Mouse (Mus musculus): ENCODE results near the gene Serhl. TPM values are rescaled to one million over a fixed set of nuclear protein-coding genes. Genes with fewer than 3 reads are reported as not detected.
A peak's percentile ranks its signal among the peaks of the same experiment; 100 is the strongest.

Serhl gene
- total and polyA plus RNA-seq, 2 experiments = 58.1 to 80.6 TPM

GRCm38 (mm10) chr15:83093687-83094086 is 4.4 kb downstream of the Serhl start:
- Histone ChIP-seq H3K9ac (ENCODE audit: low read depth, low read length) (no peak overlapping the region), H3K36me3 (ENCODE audit: control insufficient read depth, insufficient read depth, low read length) (no peaks in the 10 kb centered on the region), H3K4me1 (ENCODE audit: control insufficient read depth, insufficient read depth, low read length) (no peaks in the 10 kb centered on the region), H3K27ac (replicated peaks; ENCODE audit: insufficient read depth, low read depth, low read length) (no peak overlapping the region), H3K27me3 (ENCODE audit: control insufficient read depth, insufficient read depth, low read length) (no peaks in the 10 kb centered on the region), H3K4me3 (ENCODE audit: insufficient read depth, low read depth, low read length) (no peak overlapping the region), H3K79me2 (ENCODE audit: control insufficient read depth, insufficient read depth, low read length) (no peaks in the 10 kb centered on the region)
- no peak for DNase-seq (ENCODE audit: extremely low read depth, low read depth, low spot score)
- TF ChIP-seq POLR2A (IDR thresholded peaks at IDR 0.05; ENCODE audit: extremely low read depth, insufficient read depth, low read length) = no peak
- TF ChIP-seq CTCF (IDR thresholded peaks at IDR 0.05; ENCODE audit: low read depth, low read length) = no peak
- 73% methylated on average over 2 of the region's 2 CpGs for WGBS

- Histone ChIP-seq H3K36me3 (ENCODE audit: control insufficient read depth, insufficient read depth, low read length) (no peaks in the 10 kb centered on the region), H3K79me2 (ENCODE audit: control insufficient read depth, insufficient read depth, low read length) (no peaks in the 10 kb centered on the region), H3K4me1 (ENCODE audit: control insufficient read depth, insufficient read depth, low read length) (peaks cover 7% of the 10 kb centered on the region; the same call in 1 of the 2 replicates), H3K4me3 (ENCODE audit: insufficient read depth, low read depth, low read length) (no peak overlapping the region), H3K27ac (replicated peaks; ENCODE audit: insufficient read depth, low read depth, low read length) (no peak overlapping the region), H3K27me3 (ENCODE audit: control insufficient read depth, insufficient read depth, low read length) (no peaks in the 10 kb centered on the region), H3K9ac (ENCODE audit: low read depth, low read length) (no peak overlapping the region)
- no peak for DNase-seq (ENCODE audit: extremely low read depth, low read depth, low spot score)
- TF ChIP-seq POLR2A (IDR thresholded peaks at IDR 0.05; ENCODE audit: extremely low read depth, insufficient read depth, low read length) (no peak), CTCF (IDR thresholded peaks at IDR 0.05; ENCODE audit: low read depth, low read length) (peak; percentile 71)
- 43% methylated on average over 2 of the region's 2 CpGs for WGBS
Measured at GRCm38 (mm10) chr15:83095950-83096349, 6.6 kb downstream of the Serhl start.

- no peaks in the 10 kb centered on the region for H3K79me2 ChIP-seq (ENCODE audit: control insufficient read depth, insufficient read depth, low read length)
- no peak for TF ChIP-seq POLR2A (IDR thresholded peaks at IDR 0.05; ENCODE audit: extremely low read depth, insufficient read depth, low read length)
- no peak for TF ChIP-seq CTCF (IDR thresholded peaks at IDR 0.05; ENCODE audit: low read depth, low read length)
- peak overlapping the region; percentile 33 for H3K27ac ChIP-seq (replicated peaks; ENCODE audit: insufficient read depth, low read depth, low read length)
- WGBS = 8% methylated on average over 31 of the region's 31 CpGs
- peaks cover 7% of the 10 kb centered on the region; the same call in 1 of the 2 replicates for H3K4me1 ChIP-seq (ENCODE audit: control insufficient read depth, insufficient read depth, low read length)
- no peaks in the 10 kb centered on the region for H3K27me3 ChIP-seq (ENCODE audit: control insufficient read depth, insufficient read depth, low read length)
- H3K4me3 ChIP-seq (ENCODE audit: insufficient read depth, low read depth, low read length) = peak overlapping the region; percentile 76
- peak; percentile 83 for DNase-seq (ENCODE audit: extremely low read depth, low read depth, low spot score)
- peak overlapping the region; percentile 74 for H3K9ac ChIP-seq (ENCODE audit: low read depth, low read length)
- H3K36me3 ChIP-seq (ENCODE audit: control insufficient read depth, insufficient read depth, low read length) = no peaks in the 10 kb centered on the region
Measured at GRCm38 (mm10) chr15:83099533-83100331, 10.4 kb downstream of the Serhl start.

GRCm38 (mm10) chr15:83100332-83100662 is 11.0 kb downstream of the Serhl start:
- Histone ChIP-seq H3K4me1 (ENCODE audit: control insufficient read depth, insufficient read depth, low read length) (peaks cover 7% of the 10 kb centered on the region; the same call in 1 of the 2 replicates), H3K36me3 (ENCODE audit: control insufficient read depth, insufficient read depth, low read length) (peaks cover under 1% of the 10 kb centered on the region; the same call in 1 of the 2 replicates), H3K9ac (ENCODE audit: low read depth, low read length) (peak overlapping the region; percentile 74), H3K27me3 (ENCODE audit: control insufficient read depth, insufficient read depth, low read length) (no peaks in the 10 kb centered on the region), H3K4me3 (ENCODE audit: insufficient read depth, low read depth, low read length) (peak overlapping the region; percentile 76), H3K27ac (replicated peaks; ENCODE audit: insufficient read depth, low read depth, low read length) (peak overlapping the region; percentile 33), H3K79me2 (ENCODE audit: control insufficient read depth, insufficient read depth, low read length) (no peaks in the 10 kb centered on the region)
- no peak for TF ChIP-seq CTCF (IDR thresholded peaks at IDR 0.05; ENCODE audit: low read depth, low read length)
- TF ChIP-seq POLR2A (IDR thresholded peaks at IDR 0.05; ENCODE audit: extremely low read depth, insufficient read depth, low read length) = peak; percentile 53; the same call in 1 of the 2 replicates
- DNase-seq (ENCODE audit: extremely low read depth, low read depth, low spot score) = no peak
- WGBS = under 1% methylated on average over 8 of the region's 8 CpGs

- TF ChIP-seq CTCF (IDR thresholded peaks at IDR 0.05; ENCODE audit: low read depth, low read length) = no peak
- no peak for TF ChIP-seq POLR2A (IDR thresholded peaks at IDR 0.05; ENCODE audit: extremely low read depth, insufficient read depth, low read length)
- H3K4me3 ChIP-seq (ENCODE audit: insufficient read depth, low read depth, low read length) = no peak overlapping the region
- H3K79me2 ChIP-seq (ENCODE audit: control insufficient read depth, insufficient read depth, low read length) = no peaks in the 10 kb centered on the region
- no peak overlapping the region for H3K9ac ChIP-seq (ENCODE audit: low read depth, low read length)
- no peak for DNase-seq (ENCODE audit: extremely low read depth, low read depth, low spot score)
- 71% methylated on average over 1 of the region's 1 CpGs for WGBS
- H3K27me3 ChIP-seq (ENCODE audit: control insufficient read depth, insufficient read depth, low read length) = no peaks in the 10 kb centered on the region
- H3K36me3 ChIP-seq (ENCODE audit: control insufficient read depth, insufficient read depth, low read length) = peaks cover 3% of the 10 kb centered on the region; the same call in 1 of the 2 replicates
- H3K27ac ChIP-seq (replicated peaks; ENCODE audit: insufficient read depth, low read depth, low read length) = no peak overlapping the region
- peaks cover 7% of the 10 kb centered on the region; the same call in 1 of the 2 replicates for H3K4me1 ChIP-seq (ENCODE audit: control insufficient read depth, insufficient read depth, low read length)
Measured at GRCm38 (mm10) chr15:83103111-83103510, 13.8 kb downstream of the Serhl start.

GRCm38 (mm10) chr15:83106426-83106825 is 17.1 kb downstream of the Serhl start:
- 93% methylated on average over 6 of the region's 6 CpGs for WGBS
- Histone ChIP-seq H3K4me1 (ENCODE audit: control insufficient read depth, insufficient read depth, low read length) (no peaks in the 10 kb centered on the region), H3K27me3 (ENCODE audit: control insufficient read depth, insufficient read depth, low read length) (no peaks in the 10 kb centered on the region), H3K4me3 (ENCODE audit: insufficient read depth, low read depth, low read length) (no peak overlapping the region), H3K36me3 (ENCODE audit: control insufficient read depth, insufficient read depth, low read length) (peaks cover 5% of the 10 kb centered on the region; the same call in 1 of the 2 replicates), H3K27ac (replicated peaks; ENCODE audit: insufficient read depth, low read depth, low read length) (no peak overlapping the region), H3K79me2 (ENCODE audit: control insufficient read depth, insufficient read depth, low read length) (no peaks in the 10 kb centered on the region), H3K9ac (ENCODE audit: low read depth, low read length) (no peak overlapping the region)
- no peak for DNase-seq (ENCODE audit: extremely low read depth, low read depth, low spot score)
- TF ChIP-seq CTCF (IDR thresholded peaks at IDR 0.05; ENCODE audit: low read depth, low read length) (no peak), POLR2A (IDR thresholded peaks at IDR 0.05; ENCODE audit: extremely low read depth, insufficient read depth, low read length) (no peak)
